Mouse (Mus musculus) hindbrain, embryonic 15.5 days (tissue): Measurements from ENCODE around the gene Gfy. TPM values are rescaled to one million over a fixed set of nuclear protein-coding genes. Genes with fewer than 3 reads are reported as not detected.

Source experiments
- ATAC-seq: fragments of 200-750 bp; cut with Nextera tagmentation; 2 replicates; pipeline ENCODE4 v1.8.0; 2017; ENCODE audit warnings: low read depth, moderate number of reproducible peaks, moderate TSS enrichment; ENCODE audit not compliant: low FRiP score
- H3K27ac ChIP-seq: fragments of 300-500 bp; sonication (generic); replicated peaks from 2 replicates; pipeline ENCODE4 v1.5.1; 2015; ENCODE audit warnings: mild to moderate bottlenecking, inconsistent platforms
- H3K27me3 ChIP-seq: fragments of 300-500 bp; sonication (generic); 2 replicates; pipeline ENCODE4 v1.6.1; 2015; ENCODE audit warnings: control low read depth, inconsistent platforms
- H3K36me3 ChIP-seq: fragments of 300-500 bp; sonication (generic); 2 replicates; pipeline ENCODE4 v1.6.1; 2015; ENCODE audit warnings: control low read depth, inconsistent platforms
- H3K4me1 ChIP-seq: fragments of 300-500 bp; sonication (generic); replicated peaks from 2 replicates; pipeline ENCODE4 v1.6.1; 2015; ENCODE audit warnings: control low read depth, inconsistent platforms
- H3K4me2 ChIP-seq: fragments of 300-500 bp; sonication (generic); 2 replicates; pipeline ENCODE4 v1.6.1; 2015; ENCODE audit warnings: moderate library complexity, mild to moderate bottlenecking, inconsistent platforms
- H3K4me3 ChIP-seq: fragments of 300-500 bp; sonication (generic); 2 replicates; pipeline ENCODE4 v1.5.1; 2015; ENCODE audit warnings: mild to moderate bottlenecking, inconsistent platforms
- H3K9ac ChIP-seq: fragments of 300-500 bp; sonication (generic); 2 replicates; pipeline ENCODE4 v1.6.1; 2015; ENCODE audit warnings: inconsistent platforms
- H3K9me3 ChIP-seq: fragments of 300-500 bp; sonication (generic); 2 replicates; pipeline ENCODE4 v1.6.1; 2016; ENCODE audit warnings: control low read depth, inconsistent platforms
- WGBS: fragments of 180-500 bp; shearing (Covaris S2); methylation state at CpG from one replicate; pipeline ENCODE4 v1.1.7; 2015; 5-methylcytosine and 5-hydroxymethylcytosine counted together
- polyA plus RNA-seq: library from polyadenylated mRNA; unstranded; fragments of >200 nt; fragmentation: Nextera tagmentation; extraction: Ambion mirVana; gene quantifications from 2 replicates; pipeline ENCODE4 v1.2.1, GENCODE M21; 2015

The Gfy gene
- polyA plus RNA-seq, 1 experiment from 2014 or later: not detected

DNA sequence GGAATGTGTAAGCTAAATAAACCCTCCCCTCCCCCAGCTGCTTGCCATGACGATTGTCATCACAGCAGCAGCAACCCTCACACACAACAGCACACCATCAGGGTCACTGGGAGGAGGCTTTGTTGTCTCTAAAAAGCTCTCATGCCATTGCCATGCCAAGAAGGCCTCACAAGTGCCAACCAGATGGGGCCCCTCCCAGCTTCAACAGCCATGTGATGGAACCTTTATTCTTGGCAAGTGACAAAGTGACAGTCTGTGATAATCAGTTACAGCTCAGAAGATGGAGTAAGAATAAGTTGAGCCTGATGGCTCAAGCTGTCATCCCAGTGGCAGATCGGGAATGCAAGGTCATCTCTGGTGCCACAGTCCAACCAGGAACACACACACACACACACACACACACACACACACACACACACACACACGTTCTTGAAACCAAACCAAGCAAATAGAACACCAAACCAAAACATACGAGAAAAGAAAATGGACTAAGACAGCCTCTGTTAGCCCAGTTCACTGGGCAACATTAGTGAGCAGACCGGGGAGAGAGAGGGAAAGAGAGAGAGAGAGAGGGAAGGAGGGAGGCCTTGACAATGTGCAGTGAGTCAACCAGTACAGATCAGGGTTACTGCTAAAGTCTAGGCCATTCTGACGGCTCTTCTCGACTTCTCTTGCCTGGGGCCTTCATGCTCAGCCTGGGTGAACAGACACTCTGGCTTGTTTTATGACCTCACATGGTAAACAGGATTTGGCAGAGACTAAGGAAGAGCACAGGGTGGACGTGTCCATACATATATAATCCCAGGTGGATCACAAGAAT is 39.3 kb downstream of the Gfy start:
- 90% methylated on average over 8 of the region's 8 CpGs for WGBS
- ATAC-seq: no peak
- Histone ChIP-seq H3K36me3 (0 out of 2 replicates have a peak, but pooled peaks cover 2% of the 10 kb centered on the region), H3K27ac (no peak overlapping the region), H3K4me2 (no peak overlapping the region), H3K27me3 (peaks cover 6% of the 10 kb centered on the region; the same call in 1 of the 2 replicates), H3K9ac (no peak overlapping the region), H3K4me1 (peaks cover 9% of the 10 kb centered on the region), H3K4me3 (no peak overlapping the region), H3K9me3 (no peaks in the 10 kb centered on the region)

DNA sequence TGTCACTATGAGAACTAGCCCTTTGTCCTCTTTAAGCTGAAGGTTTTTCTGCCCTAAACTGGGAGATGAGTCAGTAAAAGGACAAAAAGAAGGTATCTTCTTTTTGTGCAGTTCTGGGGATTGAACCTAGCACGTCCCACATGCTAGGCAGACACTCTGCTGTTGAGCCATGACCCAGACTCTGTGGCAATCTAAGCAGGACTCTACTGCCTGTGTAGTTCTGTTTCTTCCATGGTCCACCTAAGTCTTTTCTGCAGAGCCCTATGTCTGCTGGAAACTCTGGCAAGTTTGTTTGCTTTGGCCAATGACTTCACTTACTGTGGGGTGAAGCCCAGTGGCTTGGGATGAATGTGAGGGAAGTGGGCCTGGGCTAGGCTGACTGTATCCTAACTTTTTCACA is 41.0 kb downstream of the Gfy start:
- no peak overlapping the region for H3K27ac ChIP-seq
- H3K36me3 ChIP-seq: no peaks in the 10 kb centered on the region
- H3K9ac ChIP-seq: no peak overlapping the region
- no peak for ATAC-seq
- no peaks in the 10 kb centered on the region for H3K9me3 ChIP-seq
- peaks cover 9% of the 10 kb centered on the region for H3K4me1 ChIP-seq
- H3K4me2 ChIP-seq: no peak overlapping the region
- H3K27me3 ChIP-seq: peaks cover 9% of the 10 kb centered on the region; the same call in 1 of the 2 replicates
- no peak overlapping the region for H3K4me3 ChIP-seq
- WGBS: 68% methylated on average over 1 of the region's 1 CpGs

DNA sequence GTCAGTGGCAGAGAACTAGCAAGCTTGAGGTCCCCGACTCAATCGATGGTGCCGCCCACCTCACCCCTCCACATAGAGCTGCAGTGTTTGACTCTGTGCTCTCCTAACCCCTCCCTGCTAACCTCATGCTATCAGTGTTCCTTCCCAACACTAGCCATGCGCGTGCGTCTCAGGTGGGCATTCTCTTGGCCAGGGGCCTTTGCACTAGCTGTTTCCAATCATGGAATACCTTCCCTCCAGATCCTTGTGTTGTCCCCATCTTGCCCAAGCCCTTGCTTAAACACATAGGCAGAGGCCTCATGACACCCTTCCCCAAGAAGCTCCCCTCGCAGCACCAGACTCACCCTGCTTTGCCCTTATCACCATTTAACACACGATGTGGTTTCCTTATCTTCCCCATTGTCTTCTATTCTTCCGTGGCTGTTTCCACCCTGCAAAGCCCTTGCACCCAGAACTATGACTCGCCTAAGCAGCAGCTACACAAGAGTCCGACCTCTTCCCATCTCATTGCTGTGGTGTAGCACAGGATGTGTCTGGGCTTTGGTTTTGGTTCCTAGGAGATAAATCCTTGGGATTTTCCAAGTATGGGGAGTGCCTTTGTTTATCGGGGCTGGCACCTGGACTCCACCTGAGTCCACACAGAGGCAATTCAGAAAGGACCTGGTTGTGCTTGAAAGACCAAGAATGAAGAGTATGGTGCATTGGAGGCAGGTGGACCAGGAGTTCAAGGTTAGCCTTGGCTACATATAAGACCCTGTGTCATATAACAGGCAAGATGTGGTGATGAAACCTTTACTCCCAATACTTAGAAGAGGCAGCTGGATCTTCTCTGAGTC is 42.0 kb downstream of the Gfy start:
- 83% methylated on average over 12 of the region's 12 CpGs for WGBS
- no peak overlapping the region for H3K9ac ChIP-seq
- no peaks in the 10 kb centered on the region for H3K9me3 ChIP-seq
- peaks cover 9% of the 10 kb centered on the region for H3K4me1 ChIP-seq
- ATAC-seq: no peak
- no peak overlapping the region for H3K27ac ChIP-seq
- no peak overlapping the region for H3K4me2 ChIP-seq
- no peak overlapping the region for H3K4me3 ChIP-seq
- no peaks in the 10 kb centered on the region for H3K36me3 ChIP-seq
- peaks cover 9% of the 10 kb centered on the region; the same call in 1 of the 2 replicates for H3K27me3 ChIP-seq

DNA sequence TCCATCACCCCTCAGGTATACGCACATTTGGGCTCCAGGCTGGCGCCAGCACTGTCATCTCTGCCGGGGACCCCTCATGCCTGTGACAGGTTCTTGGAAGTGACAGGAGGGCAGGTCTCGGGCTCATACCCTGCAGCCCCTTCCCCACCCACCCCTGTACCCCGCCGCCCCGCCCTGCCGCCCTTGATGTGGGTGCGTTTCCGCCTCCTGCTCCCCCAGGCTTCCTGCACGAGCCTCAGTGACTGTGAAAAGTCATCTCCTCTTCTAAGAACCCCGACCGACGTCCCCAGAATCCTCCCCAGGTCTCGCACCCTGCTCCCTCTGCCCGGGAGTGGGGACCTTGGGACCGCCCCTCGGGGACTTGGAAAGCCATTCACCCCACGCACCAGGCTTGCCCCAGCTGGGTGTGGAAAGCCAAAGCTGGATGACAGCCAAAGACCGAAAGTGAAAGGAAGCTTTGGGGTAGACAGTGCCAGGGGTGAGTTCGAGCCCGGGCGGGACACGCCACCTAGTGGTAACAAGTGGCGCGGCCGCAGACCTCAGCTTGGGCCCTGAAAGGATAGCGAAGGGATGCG is 43.3 kb downstream of the Gfy start, which contains the start of the genes Gm45713 and Flt3l:
Gene Gm45713, minus strand, starts transcription at position 239 of the 575 bp plus-strand sequence.
Gene Flt3l, minus strand, starts transcription at position 440 of the 575 bp plus-strand sequence.
- H3K36me3 ChIP-seq: no peaks in the 10 kb centered on the region
- peaks cover 9% of the 10 kb centered on the region; the same call in 1 of the 2 replicates for H3K27me3 ChIP-seq
- peak within 1 kb of the TSS; percentile 83 for H3K4me2 ChIP-seq
- H3K9ac ChIP-seq: peak within 1 kb of the TSS; percentile 51
- WGBS: 2% methylated on average over 29 of the region's 29 CpGs
- peaks cover 9% of the 10 kb centered on the region for H3K4me1 ChIP-seq
- no peaks in the 10 kb centered on the region for H3K9me3 ChIP-seq
- no peak within 1 kb of the TSS for H3K27ac ChIP-seq
- ATAC-seq: peak; percentile 79
- H3K4me3 ChIP-seq: peak within 1 kb of the TSS; percentile 47

DNA sequence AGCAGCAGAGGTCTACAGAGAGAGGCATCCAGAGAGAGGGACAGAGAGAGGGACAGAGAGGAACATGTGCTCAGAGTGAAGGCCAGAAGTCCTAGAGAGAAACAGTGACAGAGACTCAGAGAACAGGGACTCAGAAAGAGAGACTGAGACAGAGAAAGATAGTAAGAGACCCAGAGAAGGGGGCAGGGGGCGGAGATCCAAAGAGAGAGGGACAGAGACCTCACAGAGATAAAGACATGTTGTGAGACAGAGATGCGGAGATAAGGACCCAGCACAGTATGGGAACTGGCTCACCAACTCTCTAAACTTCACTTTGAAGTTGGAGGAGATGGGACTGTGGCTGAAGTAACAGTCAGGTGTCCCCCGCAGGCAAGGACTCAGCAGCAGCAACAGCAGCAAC is 44.0 kb downstream of the Gfy start:
- ATAC-seq: no peak
- Histone ChIP-seq H3K9me3 (no peaks in the 10 kb centered on the region), H3K4me2 (peak overlapping the region; percentile 83), H3K27ac (no peak overlapping the region), H3K27me3 (peaks cover 9% of the 10 kb centered on the region; the same call in 1 of the 2 replicates), H3K4me3 (no peak overlapping the region), H3K4me1 (peaks cover 9% of the 10 kb centered on the region), H3K9ac (no peak overlapping the region), H3K36me3 (no peaks in the 10 kb centered on the region)
- 88% methylated on average over 3 of the region's 3 CpGs for WGBS

DNA sequence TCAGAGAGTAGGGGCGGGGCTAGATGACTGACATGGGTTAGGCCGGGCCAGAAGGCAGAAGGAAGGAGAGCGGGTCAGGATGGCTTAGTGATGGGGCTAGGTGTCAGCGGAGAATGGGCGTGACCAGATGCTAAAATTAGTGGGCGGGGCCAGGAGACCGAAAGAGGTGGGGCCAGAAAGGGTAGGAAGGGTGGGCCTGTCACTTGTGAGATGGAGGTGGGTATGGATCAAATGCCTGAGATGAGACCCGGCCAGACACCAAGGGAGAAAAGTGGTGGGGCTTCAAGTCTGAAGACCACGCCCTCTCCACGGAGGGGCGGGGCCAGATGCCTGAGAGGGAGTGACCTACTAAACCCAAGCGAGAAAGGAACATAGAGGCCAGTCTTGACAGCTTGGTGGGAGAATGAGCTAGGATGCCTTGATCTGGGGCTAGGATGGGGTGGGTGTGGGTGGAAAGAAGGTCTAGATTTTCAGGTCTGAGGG is 44.8 kb downstream of the Gfy start:
- no peak for ATAC-seq
- H3K27me3 ChIP-seq: peaks cover 9% of the 10 kb centered on the region; the same call in 1 of the 2 replicates
- WGBS: 12% methylated on average over 12 of the region's 12 CpGs
- H3K27ac ChIP-seq: no peak overlapping the region
- no peaks in the 10 kb centered on the region for H3K36me3 ChIP-seq
- H3K9me3 ChIP-seq: no peaks in the 10 kb centered on the region
- peaks cover 12% of the 10 kb centered on the region for H3K4me1 ChIP-seq
- no peak overlapping the region for H3K9ac ChIP-seq
- H3K4me2 ChIP-seq: no peak overlapping the region
- no peak overlapping the region for H3K4me3 ChIP-seq

DNA sequence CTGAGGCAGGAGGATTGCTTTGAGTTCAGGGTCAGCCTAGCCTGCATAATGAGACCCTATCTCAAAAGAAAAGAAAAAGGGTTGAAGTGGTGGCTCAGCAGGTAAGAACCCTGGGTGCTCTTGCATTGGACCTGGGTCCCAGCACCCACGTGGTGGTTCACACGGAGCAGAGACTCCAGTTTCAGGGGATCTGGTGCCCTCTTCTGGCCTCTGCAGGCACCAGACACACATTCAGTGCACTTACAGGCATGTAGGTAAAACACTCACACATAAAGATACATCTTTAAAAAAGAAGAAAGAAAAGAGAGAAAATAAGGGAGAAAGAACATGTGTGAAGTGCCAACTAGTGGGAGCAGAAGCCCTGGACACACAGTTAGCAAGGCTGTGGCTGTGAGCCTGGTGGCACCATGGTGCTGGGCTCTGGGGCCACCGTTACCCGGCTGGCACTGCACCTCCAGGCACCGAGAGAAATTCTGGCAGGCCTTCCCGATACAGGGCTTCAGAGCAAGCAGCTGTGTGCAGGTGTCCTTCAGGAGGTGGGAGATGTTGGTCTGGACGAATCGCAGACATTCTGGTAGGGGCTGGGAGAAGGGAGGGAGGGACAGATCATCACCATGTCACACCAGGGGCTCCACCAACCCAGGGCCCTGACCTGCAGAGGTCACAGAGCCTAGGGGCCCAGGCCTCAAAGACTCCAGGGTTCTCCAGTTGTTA is 45.8 kb downstream of the Gfy start:
- peaks cover 18% of the 10 kb centered on the region for H3K4me1 ChIP-seq
- no peak overlapping the region for H3K4me2 ChIP-seq
- no peak overlapping the region for H3K4me3 ChIP-seq
- no peak overlapping the region for H3K27ac ChIP-seq
- H3K9me3 ChIP-seq: no peaks in the 10 kb centered on the region
- H3K9ac ChIP-seq: no peak overlapping the region
- no peak for ATAC-seq
- WGBS: 75% methylated on average over 8 of the region's 8 CpGs
- peaks cover 9% of the 10 kb centered on the region; the same call in 1 of the 2 replicates for H3K27me3 ChIP-seq
- H3K36me3 ChIP-seq: no peaks in the 10 kb centered on the region

DNA sequence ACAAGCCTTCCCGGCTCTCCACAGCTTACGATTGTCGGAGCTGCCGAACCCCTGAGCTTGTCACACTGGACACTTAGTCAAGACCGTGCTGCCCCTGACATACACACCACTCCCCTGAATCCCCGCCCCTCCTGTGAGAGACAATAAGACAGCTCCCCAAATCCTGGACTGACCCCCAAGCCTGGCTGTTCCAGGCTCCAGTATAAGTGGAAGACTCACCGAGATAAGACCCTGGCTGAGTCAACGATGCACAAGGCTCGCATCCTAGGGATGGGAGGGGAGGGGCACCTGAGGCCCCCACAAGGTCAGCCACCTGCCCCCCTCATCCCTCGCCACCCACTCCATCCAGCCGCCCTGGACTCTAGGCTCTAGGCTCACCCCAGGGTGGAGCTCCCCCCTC is 47.5 kb downstream of the Gfy start:
- no peak overlapping the region for H3K4me2 ChIP-seq
- no peak overlapping the region for H3K4me3 ChIP-seq
- peaks cover 6% of the 10 kb centered on the region for H3K36me3 ChIP-seq
- no peak overlapping the region for H3K27ac ChIP-seq
- H3K4me1 ChIP-seq: peaks cover 28% of the 10 kb centered on the region
- WGBS: 82% methylated on average over 11 of the region's 11 CpGs
- H3K9me3 ChIP-seq: no peaks in the 10 kb centered on the region
- no peak for ATAC-seq
- H3K9ac ChIP-seq: no peak overlapping the region
- 0 out of 2 replicates have a peak, but pooled peaks cover 4% of the 10 kb centered on the region for H3K27me3 ChIP-seq

DNA sequence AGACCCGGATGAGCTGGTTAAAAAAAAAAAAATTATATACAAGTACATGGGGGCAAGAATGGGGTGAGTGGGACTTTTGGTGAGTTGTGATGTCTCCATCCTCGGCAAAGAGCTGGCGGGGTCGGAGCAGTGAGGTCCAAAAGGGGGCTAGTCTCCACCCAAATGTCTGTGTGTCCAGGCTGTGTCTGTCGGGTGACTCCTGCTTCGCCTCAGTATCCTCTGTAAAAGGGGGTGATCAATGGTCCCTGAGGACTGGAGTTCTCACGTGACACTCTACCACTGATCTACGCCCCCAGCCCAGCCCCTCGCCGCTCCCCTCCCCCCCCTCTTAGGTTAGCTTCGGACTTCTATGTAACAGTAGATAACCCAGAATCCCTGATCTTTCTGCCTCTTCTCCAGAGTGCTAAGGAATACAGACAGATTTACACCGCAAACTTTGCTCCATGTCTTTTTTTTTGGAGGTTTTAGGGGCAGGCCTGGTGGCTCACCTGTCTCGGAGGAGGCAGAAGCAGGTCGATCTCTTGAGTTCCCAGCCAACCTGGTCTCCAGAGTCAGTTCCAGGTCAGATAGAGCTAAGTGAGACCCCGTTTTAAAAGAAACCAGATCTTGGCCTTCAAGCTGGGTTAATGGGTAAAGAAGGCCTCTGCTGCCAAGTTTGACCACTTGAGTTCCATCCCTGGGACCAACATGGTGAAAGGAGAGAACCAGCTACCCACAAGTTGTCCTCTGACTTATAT is 49.4 kb downstream of the Gfy start:
- WGBS: 46% methylated on average over 15 of the region's 15 CpGs
- peak overlapping the region; percentile 51; the same call in 1 of the 2 replicates for H3K9ac ChIP-seq

DNA sequence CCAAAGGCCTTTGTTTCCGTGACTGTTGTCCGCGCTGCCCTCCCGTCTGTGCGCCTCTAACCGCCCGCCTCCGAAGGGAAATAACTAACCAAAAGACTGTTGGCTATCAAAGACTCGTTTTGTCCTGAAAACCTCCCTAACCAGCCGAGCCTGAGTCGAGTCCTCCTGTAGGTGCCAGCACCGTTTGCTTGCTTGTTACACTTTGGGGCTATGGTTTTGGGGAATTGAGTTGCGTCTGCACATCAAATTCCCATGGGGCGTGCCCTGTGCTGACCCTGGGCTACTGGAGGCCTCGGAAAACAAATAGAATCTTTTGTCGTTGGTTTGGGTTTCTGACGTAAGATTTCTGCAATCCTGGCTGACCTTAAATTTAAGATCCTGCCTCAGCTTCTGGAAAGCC is 50.1 kb downstream of the Gfy start:
- H3K36me3 ChIP-seq: peaks cover 25% of the 10 kb centered on the region
- 0 out of 2 replicates have a peak, but pooled peaks cover under 1% of the 10 kb centered on the region for H3K27me3 ChIP-seq
- peak overlapping the region; percentile 51 for H3K9ac ChIP-seq
- H3K4me2 ChIP-seq: peak overlapping the region; percentile 70
- peak overlapping the region; percentile 94 for H3K27ac ChIP-seq
- under 1% methylated on average over 17 of the region's 17 CpGs for WGBS
- H3K4me3 ChIP-seq: peak overlapping the region; percentile 70
- peaks cover 40% of the 10 kb centered on the region for H3K4me1 ChIP-seq
- ATAC-seq: no peak
- H3K9me3 ChIP-seq: no peaks in the 10 kb centered on the region

More for the DNA sequence above, 49.4 kb downstream of the Gfy start:
- Histone ChIP-seq H3K27me3 (0 out of 2 replicates have a peak, but pooled peaks cover 4% of the 10 kb centered on the region), H3K36me3 (peaks cover 25% of the 10 kb centered on the region), H3K9me3 (no peaks in the 10 kb centered on the region), H3K4me2 (peak overlapping the region; percentile 70), H3K27ac (peak overlapping the region; percentile 94), H3K4me1 (peaks cover 35% of the 10 kb centered on the region), H3K4me3 (peak overlapping the region; percentile 70)
- ATAC-seq: no peak
